Mouse (Mus musculus): ENCODE results near the gene Zmiz1. TPM values are rescaled to one million over a fixed set of nuclear protein-coding genes. Genes with fewer than 3 reads are reported as not detected.

Zmiz1 gene
- polyA plus RNA-seq (2017; shearing (Covaris generic)), result 10 to 100 TPM; 21.2 to 34.3 TPM

DNA sequence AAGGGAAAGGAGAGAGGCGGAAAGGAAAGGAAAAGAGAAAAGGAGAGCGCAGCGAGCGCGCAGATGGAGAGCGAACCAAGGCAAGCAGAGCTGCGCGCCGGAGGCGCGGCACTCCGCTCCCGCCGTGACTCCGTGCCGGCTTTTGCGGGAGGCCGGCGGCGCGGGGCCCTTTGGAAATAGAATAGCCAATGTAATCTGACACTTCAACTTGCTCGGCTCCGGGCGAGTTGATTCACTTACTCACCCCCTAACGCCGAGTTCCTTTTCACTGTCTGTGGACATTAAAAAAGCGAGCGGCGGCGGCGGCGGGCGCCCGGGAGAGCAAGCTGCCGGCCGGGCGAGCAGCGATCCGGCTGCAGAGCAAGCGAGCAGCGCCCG is at the start of gene Zmiz1:
Zmiz1 (plus strand) TSS at position 170 of the 378 bp plus-strand sequence.
- ATAC-seq, result peak; percentile 61

DNA sequence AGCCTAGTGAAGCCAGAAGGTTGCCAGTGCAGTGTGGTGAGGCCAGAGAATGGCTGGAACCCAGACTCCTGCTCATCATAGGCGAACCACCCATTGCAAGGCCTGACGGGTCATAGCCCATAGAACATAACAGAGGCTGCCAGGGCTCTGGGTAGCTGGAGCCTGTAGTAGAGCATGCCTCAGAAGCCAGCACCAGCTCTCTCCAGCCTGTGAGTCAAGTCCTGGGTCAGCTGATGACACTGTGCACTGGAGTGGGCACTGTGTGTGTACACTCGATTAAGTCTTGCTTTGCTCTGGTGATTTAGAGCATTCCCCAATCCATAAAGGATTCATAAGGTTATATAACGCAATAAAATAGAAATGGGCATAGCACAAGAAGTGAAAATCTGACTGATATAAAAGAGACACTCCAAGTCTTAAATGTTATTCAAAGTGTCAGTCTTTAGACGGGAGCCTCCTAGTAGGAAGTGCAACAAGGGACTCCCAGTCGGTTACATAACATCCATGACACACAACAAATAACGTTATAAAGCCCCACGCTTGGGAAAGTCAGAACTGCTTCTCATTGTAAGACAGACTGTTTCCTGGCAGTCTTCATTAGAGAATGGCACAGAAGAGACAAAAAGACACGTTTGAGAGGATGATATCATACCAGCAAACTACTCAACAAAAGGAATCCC is 47.0 kb upstream of the Zmiz1 start:
- ATAC-seq, result no peak

DNA sequence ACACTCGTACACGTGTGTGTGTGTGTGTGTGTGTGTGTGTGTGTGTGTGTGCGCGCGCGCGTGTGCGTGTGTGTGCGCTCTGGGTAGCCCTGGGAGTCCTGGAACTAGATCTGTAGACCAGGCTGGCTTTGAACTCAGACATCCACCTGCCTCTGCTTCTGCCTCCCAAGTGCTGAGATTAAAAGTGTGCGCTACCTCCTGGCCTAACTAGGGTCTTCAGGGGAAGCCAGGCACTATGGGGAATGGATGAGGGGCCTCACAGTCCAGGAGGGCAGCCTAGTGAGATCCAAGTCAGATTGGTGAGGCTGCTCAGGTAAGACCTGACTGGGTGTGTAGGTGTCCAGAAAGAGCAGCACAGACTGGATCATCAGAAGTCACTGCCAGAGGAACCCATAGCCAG is 46.2 kb upstream of the Zmiz1 start:
- ATAC-seq, result no peak

DNA sequence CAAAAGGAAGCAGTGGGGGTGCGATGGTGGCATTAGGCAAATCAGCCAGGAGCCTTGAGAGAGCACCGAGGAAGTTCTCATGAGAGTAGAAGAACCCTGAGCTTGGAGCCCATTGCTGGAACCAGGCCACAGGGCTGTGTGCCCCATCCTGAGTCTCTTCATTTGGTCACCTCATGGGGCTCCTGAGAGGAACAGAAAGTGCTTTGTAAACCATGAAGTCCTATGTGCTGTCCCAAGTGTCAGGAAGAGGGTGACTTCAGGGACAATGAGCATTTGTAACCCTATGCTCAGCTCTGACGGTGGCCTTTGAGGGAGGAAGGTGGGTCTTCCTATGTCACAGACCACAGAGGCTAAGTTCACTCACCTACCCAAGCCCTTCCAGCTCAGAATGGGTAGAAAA is 45.5 kb upstream of the Zmiz1 start:
- ATAC-seq, result no peak

DNA sequence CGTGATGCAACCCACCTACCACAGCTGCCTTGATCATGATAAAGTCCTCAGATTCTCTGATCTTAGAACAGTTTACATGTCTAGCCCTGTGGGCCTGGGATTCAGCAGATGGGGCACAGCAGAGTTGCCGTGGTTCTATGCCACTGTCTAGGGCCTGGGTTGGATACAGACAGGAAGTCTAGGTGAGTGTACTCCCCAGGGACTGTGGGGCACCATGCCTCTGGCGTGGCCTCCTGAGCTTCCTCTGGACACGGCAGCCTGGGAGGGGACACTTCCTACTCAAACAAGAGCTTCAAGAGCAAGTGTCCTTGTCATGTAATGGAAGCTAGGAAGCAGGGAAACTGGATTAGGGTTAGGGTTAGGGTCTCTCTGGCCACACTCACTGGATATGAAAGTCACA is 44.9 kb upstream of the Zmiz1 start:
- ATAC-seq, result no peak

DNA sequence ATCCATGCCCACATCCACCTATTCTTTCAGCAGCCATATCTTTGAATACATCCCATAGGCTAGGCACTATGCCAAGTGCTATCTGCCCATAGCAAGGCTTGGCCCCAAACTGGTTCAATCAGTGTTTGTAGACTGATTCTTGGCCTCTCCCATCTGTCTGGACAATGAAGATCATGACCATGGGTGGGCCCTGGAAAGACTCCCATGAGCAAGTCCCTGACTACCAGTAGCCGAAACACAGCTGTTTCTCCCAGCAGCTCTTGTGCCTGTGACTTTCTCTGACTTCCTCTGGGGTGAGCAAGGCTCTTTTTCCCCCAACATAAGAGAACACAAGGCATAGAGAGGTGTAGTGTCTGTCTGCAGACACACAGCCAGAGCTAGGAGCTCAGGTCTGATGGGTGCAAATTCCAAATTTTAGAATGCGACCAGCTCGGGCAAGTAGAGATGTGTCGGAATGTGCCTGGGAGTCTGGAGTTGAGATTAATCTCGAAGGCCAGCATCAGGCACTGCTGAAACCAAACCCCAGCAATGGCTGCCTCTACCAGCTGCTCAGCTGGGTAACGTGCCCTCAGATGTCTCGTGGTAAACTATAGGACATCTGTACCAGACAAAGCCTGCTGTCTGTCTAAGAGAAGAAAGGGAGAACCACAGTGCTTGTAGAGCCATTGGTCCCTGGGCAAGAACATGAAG is 38.8 kb upstream of the Zmiz1 start:
- no peak for ATAC-seq

DNA sequence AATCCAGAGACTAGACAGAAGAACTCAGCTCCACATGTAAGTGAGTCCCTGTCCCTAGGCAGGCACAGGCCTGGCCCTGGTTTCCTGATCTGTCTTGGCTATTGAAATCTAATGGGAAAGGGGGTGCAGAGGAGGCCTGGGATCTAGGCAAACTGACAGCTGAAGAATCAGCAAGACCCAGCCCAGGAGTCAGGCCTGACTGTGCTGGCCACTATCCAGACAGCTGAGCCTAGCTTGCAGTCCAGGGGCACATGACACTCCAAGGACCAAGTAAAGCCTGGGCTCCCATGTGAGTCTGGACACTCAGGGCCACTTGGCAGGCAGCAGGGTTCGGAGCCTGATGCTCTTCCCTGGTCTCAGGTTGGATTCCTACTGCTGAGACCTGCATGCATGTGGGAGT is 38.0 kb upstream of the Zmiz1 start:
- ATAC-seq, result no peak

DNA sequence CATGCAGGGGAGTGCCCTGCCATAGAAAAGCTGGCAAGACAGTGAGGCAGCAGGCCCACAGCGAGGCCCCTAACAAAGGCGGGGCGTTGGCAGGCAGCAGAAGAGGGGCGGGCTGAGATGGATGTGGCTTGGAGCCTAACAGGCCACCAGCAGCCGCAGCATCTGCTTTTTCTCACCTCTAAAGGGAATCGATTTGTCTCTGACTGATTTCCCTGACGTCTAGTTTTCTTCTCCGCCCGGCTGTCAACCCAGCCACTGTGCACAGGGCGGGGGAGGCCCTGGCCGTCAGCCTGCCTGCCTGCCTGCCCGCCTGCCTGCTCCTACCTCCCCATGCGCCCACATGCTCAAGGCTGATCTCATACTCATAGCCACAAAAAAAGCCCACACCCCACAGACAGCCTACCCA is 37.4 kb upstream of the Zmiz1 start:
- peak; percentile 57 for ATAC-seq

DNA sequence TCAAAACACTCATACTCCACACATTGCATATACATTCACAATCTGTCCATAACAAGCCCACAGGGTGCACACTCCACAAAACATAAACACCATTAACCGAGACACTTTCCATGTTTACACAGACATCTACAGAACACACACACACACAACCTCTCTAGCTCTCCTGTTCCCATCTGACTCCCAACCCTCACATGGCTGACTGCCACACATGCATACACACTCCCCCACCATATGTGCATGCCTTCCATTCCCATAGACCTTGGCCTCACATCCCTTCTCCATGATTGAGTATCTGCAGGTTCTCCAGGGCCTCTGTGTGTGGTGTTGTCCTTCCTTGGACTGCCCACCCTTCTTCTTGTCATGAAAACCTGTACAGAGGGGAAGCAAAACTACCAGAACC is 36.0 kb upstream of the Zmiz1 start:
- no peak for ATAC-seq

DNA sequence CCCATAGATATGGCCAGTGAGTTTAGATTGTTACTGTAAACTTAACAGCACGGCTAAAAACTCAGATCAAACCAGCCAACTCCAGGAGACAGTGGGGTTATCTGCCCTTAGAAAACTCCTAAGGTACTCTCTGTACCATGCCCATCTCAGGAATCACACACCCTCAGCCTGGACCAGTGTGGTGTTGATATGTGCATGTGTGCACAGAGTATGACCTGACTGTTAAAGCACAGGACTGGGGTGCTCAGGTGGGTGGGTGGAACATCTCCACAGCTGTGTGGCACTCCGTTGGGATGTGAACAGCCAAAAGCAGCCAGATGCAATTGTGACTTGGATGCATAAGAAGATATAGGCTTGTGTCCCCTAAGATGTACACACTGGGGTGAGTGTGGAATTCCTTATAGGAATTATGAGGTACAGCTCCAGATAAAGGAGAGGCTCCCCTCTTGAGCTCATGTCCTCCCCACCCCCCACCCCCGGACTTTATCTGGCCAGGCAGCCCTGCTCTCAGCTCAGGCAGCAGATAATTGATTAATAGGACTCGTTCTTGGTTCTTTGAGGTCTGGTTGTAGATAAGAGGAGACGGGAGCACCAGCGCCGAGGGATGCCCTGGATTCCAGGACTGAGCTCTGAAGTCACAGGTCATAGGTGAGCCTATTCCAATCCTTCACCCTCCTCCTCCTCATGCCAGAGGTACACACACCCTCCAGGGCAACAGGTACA is 35.1 kb upstream of the Zmiz1 start:
- ATAC-seq, result no peak

DNA sequence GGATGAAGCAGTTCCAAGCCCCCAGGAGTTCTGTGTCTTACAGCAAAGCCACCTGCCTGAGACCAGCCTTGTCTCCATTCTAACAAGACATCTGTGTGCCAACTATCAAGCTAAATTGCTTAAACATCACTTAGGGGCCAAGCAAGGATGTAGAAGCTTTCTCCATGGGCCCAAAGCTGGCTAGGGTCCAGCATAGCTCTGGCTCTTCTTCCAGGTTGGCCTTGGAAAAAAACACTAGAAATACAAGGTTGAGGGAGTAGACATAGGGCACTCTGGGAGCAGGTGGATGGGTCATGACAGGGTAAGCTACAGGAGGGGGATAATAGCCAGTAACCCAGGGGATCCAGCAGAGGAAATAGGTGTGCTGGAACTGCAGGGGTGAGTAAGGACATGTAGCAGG is 20.7 kb upstream of the Zmiz1 start:
- no peak for ATAC-seq

DNA sequence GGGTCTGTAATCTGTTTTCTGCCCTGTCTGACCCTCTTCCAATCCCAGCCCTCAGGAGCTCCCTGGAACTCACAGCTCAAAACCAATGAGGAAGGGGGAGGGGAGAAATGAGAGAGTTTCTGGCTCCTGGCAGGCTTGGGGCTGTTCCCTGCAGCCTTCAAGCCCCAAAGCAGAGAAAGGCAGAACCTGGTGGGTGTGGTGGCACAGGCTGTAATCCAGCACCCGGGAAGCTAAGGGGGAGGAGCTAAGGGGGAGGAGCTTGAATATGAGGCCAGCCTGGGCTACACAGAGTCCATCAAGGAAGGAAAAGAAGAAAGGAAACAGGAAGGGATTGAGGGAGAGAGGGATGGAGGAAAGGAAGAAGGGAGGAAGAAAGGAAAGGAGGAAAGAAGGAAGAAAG is 18.9 kb upstream of the Zmiz1 start:
- ATAC-seq, result no peak

DNA sequence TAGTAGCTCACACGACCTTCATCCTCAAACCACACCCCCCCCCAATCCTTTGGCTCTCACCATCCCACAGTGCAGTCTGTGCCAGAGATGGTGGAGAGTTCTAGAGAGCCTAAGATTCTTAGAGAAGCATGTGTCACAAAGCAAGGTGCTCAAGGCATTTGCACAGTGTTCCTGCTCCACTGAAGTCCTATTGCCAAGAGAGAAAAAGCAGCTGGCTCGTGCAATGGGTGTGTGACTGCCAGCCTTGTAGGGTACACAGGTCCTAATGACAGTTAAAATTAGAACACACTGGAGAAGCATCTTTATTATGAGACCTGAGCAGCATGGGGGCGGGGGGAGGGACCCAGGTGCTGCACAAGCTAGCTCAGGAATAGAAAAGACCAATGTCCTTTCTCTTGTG is 18.2 kb upstream of the Zmiz1 start:
- no peak for ATAC-seq

DNA sequence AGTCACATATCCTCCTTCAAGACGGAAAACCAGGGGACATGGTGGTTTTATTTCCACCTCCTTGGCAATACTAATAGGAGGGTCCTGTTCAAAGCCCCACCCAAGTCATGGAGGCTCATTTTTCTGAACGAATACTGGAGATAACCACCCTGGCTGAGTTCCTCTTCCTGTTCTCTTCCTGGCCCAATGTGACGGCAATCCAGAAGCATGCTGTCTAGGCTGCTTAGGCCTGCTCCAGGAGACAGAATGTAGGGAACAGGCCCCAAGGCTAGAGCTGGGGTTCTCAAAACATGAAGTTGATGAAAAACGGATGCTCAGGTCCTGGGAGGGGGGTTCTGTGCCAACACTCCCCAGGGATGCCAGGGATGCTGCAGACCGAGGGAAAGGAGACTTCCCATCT is 17.5 kb upstream of the Zmiz1 start:
- no peak for ATAC-seq

DNA sequence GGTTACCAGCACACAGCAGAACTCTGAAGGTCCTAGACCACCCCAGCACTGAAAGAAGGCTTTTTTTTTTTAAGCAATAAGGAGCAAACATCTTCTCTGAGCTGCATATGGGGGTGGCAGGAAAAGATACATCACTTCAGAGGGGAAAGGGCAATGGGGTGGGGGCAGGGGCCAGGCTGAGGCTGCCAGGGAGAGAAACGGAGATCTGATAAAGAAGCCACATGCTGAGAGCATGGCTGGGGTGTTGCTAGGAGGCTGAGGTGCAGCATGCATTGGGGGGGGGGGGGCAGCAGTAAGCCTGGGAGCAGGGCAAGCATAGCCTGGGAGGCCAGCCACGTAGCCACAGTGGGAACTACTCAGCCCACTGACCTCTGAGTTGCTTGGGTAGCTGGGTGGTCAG is 16.3 kb upstream of the Zmiz1 start:
- peak; percentile 73 for ATAC-seq

DNA sequence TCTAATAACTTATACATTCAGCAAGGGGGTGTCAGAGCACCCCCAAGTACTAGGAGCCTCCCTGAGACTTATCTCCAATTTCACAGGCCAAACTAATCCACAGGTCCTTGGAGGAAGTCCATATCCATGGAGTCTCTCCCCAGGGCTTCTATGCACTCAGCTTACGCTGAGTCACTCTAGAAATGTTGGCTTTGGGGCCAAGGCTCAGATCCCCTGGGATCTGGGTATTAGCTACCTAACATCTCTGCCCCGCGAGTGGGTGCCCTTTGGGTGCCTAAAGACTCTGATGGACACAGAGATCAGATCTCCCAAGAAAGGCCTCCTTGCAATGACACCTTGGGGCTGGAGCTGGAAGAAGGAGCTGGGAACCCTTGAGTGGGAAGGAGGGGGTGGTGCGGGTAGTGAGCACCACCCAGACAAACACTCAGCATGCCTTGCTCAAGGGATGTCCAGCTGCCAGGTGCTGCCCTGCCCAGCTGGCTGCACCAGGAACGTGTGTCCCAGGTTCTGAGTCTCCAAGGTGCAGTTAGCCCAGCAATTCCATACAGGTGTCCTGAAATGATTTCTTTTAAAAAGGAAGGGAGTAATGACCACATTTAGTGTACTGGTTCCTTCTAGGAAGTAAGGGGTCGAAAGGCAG is 11.7 kb upstream of the Zmiz1 start:
- no peak for ATAC-seq

DNA sequence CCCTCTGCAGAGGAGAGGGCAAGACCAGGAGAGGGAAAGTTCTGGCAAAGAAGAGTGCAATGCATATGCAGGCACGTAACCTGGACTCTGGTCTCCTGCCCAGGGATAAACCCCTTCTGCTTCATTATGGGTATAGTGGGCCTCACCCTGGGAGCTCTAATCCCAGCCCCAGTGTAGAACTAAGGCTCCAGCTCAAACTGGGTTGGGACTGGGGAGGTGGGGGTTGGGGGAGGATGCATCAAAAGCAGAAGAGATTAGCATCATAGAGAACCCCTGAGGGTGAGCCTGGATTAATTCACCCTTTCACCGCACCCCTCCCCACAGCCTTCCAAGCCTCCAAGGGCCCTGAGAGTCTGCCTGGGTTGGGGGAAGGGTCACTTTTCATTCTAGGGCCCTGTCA is 10.5 kb upstream of the Zmiz1 start:
- no peak for ATAC-seq

DNA sequence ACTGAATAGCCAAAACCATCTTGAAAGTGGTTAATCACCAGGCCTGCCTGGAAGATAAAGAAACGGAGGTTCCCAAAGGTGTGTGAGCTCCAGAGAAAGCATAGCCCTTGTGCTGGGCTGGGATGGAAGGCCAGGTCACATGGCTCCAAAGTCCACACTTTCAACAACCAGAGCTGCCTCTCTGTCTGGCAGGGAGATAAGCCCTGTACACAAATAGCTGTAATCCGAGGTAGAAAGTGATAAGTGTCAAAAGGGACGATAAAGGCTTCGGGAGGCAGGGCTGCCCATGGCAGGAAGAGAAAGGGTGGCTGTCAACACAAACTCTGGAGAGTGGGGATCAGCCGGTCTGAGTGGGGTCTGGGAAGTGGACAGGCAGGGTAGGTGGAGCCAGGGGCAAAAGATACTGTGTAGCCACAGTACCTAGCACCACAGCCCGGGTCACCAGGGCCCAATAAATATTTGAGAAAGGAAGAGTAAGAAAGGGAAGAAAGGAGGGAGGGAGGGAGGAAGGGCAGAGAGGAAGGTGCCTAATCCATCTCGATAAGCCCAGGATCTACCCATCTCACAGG is 7.8 kb upstream of the Zmiz1 start:
- no peak for ATAC-seq

DNA sequence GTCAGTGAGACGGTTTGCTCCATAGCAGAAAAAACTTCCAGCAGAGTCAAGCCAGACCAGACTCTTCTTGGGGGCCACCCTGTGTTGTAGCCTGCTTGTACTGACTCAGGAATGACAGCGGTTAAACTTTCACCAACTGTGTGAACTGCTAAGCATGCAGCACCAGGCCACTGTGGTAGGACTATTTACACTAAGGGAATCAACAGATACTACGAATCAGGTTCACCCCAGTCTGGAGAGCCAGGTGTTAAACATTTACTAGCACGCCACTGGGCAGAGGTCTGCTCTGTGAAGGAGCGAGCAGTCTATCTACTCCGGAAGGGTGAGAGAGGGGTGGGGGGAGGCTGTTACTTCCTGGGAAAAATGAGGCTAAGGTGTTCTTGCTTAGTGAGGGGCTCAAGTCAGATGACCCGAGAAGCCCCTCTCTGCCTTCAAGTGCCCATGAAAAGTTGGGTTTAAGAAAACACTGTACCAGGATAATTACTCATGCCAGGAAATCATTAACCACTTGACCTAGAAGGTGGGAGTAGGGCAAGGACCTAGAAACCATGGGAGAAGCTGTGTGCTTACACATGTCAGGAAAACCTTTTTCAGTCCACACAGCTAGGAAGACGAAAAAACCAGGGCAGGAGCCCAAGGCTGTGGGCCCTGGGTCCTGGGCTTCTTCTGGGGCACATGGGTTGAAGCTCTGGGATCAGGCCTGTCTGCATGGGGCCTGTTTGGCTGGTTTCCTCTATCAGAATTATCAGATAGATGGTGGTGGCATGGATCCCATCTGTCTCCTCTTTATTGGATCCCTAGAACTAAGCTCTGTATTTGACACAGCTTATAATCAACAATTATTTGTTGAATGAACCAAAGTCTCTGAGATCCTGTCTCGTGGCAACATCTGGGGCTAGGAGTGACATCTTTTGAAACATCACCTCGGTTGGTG is 7.0 kb upstream of the Zmiz1 start:
- ATAC-seq, result no peak

DNA sequence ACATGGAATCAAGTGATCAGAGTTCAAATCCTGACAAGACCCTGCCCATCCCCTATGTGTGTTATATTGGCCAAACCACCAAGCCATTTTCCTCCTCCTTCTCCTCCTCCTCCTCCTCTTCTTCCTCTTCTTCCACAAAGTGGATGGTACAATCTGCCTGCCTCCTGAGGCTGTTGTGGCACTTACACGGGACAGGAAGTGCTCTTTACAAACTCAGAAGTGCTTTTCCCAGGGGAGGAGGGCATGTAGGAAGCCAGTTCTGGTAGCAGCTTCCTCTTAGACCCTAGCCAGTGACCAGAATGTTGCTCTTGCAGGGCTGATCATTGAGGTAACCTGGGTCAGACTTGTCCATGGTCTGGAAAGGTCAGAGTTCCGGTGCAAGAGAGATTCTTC is 6.4 kb upstream of the Zmiz1 start:
- no peak for ATAC-seq

DNA sequence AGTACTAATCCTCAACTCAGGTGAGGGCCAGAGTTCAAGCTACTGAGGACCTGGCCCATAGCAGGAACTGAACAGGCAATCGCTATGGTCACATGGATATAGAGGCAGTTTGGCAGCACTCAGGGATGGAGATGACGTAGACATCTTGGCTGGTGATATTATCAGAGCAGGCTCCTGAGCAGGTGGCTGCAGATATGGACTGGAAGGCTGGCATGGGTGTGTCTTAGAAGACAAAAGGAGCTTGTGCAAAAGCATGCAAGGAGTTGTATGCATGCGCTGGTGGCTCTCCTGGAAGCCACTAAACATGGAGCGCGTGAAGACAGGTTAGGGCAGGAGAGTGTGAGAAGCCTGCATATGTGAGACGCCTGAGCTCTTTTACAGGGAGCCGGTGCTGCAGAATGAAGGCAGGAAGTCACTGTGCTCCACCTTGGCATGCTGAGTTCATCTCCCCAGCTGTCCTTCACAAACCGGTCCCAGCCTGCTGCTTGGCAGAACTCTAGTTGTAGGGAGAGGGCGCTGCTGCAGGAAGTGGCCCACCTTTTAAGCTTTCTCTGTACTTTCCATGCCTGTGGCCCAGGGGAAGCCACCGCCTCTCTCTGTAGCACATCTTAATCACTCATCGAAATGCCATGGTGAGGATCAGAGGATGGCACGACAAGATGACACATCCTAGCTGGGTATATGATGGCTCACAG is 4.8 kb upstream of the Zmiz1 start:
- ATAC-seq, result peak; percentile 32
